Mouse (Mus musculus) T-helper 17 cell (primary cell): ENCODE results near the gene Ccdc137.

Experiments
- in situ Hi-C, 2 experiments: fragments of 300-600 bp; cut with MboI, MseI; formaldehyde crosslinking; loops; 1 replicate in 1 of 2; 2 replicates in 1 of 2; pipeline ENCODE4 v1.15.1; 2025; ENCODE audit warnings: high pct_unique_total_duplicates in 2 of 2

Ccdc137 gene

GRCm38 (mm10) chr11:120458847-120459597 lies 1.1 kb downstream of the Ccdc137 start:
- in situ Hi-C loops, result no loop called here

GRCm38 (mm10) chr11:120463536-120463935 lies 5.6 kb downstream of the Ccdc137 start:
- in situ Hi-C loops, result no loop called here

GRCm38 (mm10) chr11:120464365-120464764 lies 6.5 kb downstream of the Ccdc137 start:
- in situ Hi-C loops, result no loop called here

- in situ Hi-C loops, result no loop called here
Observed at GRCm38 (mm10) chr11:120465521-120465920, 7.6 kb downstream of the Ccdc137 start.

GRCm38 (mm10) chr11:120467051-120467735 lies 9.3 kb downstream of the Ccdc137 start, which contains the start of gene Arl16:
Arl16 (minus strand) TSS chr11:120467607.
- in situ Hi-C loops, result no loop called here

GRCm38 (mm10) chr11:120467736-120468092 lies 9.8 kb downstream of the Ccdc137 start:
- in situ Hi-C loops, result no loop called here

GRCm38 (mm10) chr11:120472052-120472451 lies 14.1 kb downstream of the Ccdc137 start:
- in situ Hi-C loops, result no loop called here

GRCm38 (mm10) chr11:120483448-120483934 lies 25.6 kb downstream of the Ccdc137 start:
- in situ Hi-C loops, result no loop called here

- in situ Hi-C loops, result no loop called here
Observed at GRCm38 (mm10) chr11:120484265-120484981, 26.5 kb downstream of the Ccdc137 start, which contains the start of gene Mrpl12. Mrpl12 (plus strand) TSS chr11:120484613.

- in situ Hi-C loops, result loop anchor here in 1 of 2 experiments (5.0 kb wide), 1 partner anchor 87 kb away; the partner anchor contains the start of gene P4hb
Observed at GRCm38 (mm10) chr11:120485251-120485650, 27.3 kb downstream of the Ccdc137 start.

- in situ Hi-C loops, result loop anchor here in 1 of 2 experiments (5.0 kb wide), 1 partner anchor 84 kb away; the partner anchor contains the start of gene P4hb
Observed at GRCm38 (mm10) chr11:120488516-120488915, 30.6 kb downstream of the Ccdc137 start.

- in situ Hi-C loops, result loop anchor here in 1 of 2 experiments (5.0 kb wide), 1 partner anchor 83 kb away; the partner anchor contains the start of gene P4hb
Observed at GRCm38 (mm10) chr11:120489054-120489761, 31.3 kb downstream of the Ccdc137 start.

GRCm38 (mm10) chr11:120490291-120491046 lies 32.6 kb downstream of the Ccdc137 start:
- in situ Hi-C loops, result no loop called here

- in situ Hi-C loops, result no loop called here
Observed at GRCm38 (mm10) chr11:120491317-120492023, 33.6 kb downstream of the Ccdc137 start, which contains the start of gene Slc25a10. Slc25a10 (plus strand) TSS chr11:120491840.

- in situ Hi-C loops, result no loop called here
Observed at GRCm38 (mm10) chr11:120492024-120492877, 34.3 kb downstream of the Ccdc137 start.

- in situ Hi-C loops, result no loop called here
Observed at GRCm38 (mm10) chr11:120492878-120493203, 34.9 kb downstream of the Ccdc137 start.

- in situ Hi-C loops, result no loop called here
Observed at GRCm38 (mm10) chr11:120493351-120493750, 35.4 kb downstream of the Ccdc137 start.

GRCm38 (mm10) chr11:120493911-120494310 lies 36.0 kb downstream of the Ccdc137 start:
- in situ Hi-C loops, result no loop called here

- in situ Hi-C loops, result no loop called here
Observed at GRCm38 (mm10) chr11:120497436-120497835, 39.5 kb downstream of the Ccdc137 start.
